Mouse (Mus musculus) intestine, embryonic 14.5 days (tissue): ENCODE results near the gene Trpv1. TPM values are rescaled to one million over a fixed set of nuclear protein-coding genes. Genes with fewer than 3 reads are reported as not detected.

Source experiments
- ATAC-seq: fragments of 200-750 bp; cut with Nextera tagmentation; replicated peaks from 2 replicates; pipeline ENCODE4 v1.8.0; 2017; ENCODE audit warnings: low read depth, moderate number of reproducible peaks, moderate TSS enrichment, moderate library complexity; ENCODE audit not compliant: low FRiP score, low TSS enrichment
- DNase-seq: peaks from one replicate; pipeline ENCODE4 v3.0.0-alpha.2; 2018; ENCODE audit warnings: low spot score
- H3K27ac ChIP-seq: fragments of 300-500 bp; sonication (generic); 2 replicates; pipeline ENCODE4 v1.5.1; 2014; ENCODE audit warnings: low read depth, mild to moderate bottlenecking, control low read depth
- H3K27me3 ChIP-seq: fragments of 300-500 bp; sonication (generic); replicated peaks from 2 replicates; pipeline ENCODE4 v1.6.1; 2014; ENCODE audit warnings: low read length, control low read depth; ENCODE audit not compliant: control insufficient read depth, insufficient read depth
- H3K36me3 ChIP-seq: fragments of 300-500 bp; sonication (generic); 2 replicates; pipeline ENCODE4 v1.6.1; 2014; ENCODE audit warnings: low read length, control low read depth; ENCODE audit not compliant: control insufficient read depth, insufficient read depth
- H3K4me1 ChIP-seq: fragments of 300-500 bp; sonication (generic); replicated peaks from 2 replicates; pipeline ENCODE4 v1.6.1; 2014; ENCODE audit warnings: low read length, control low read depth, mixed read lengths; ENCODE audit not compliant: control insufficient read depth, insufficient read depth
- H3K4me2 ChIP-seq: fragments of 300-500 bp; sonication (generic); 2 replicates; pipeline ENCODE4 v1.6.1; 2014; ENCODE audit warnings: low read length
- H3K4me3 ChIP-seq: fragments of 300-500 bp; sonication (generic); 2 replicates; pipeline ENCODE4 v1.5.1; 2014; ENCODE audit warnings: low read depth, low read length, control low read depth, mixed read lengths
- H3K9ac ChIP-seq: fragments of 300-500 bp; sonication (generic); 2 replicates; pipeline ENCODE4 v1.6.1; 2014; ENCODE audit warnings: mild to moderate bottlenecking, low read length
- H3K9me3 ChIP-seq: fragments of 300-500 bp; sonication (generic); 2 replicates; pipeline ENCODE4 v1.6.1; 2016; ENCODE audit warnings: low read length, control low read depth; ENCODE audit not compliant: control insufficient read depth
- WGBS: fragments of 180-500 bp; shearing (Covaris S2); extraction: QIAGEN DNeasy Blood & Tissue Kit; methylation state at CpG from one replicate; pipeline ENCODE4 v1.1.7; 2014; 5-methylcytosine and 5-hydroxymethylcytosine counted together
- polyA plus RNA-seq: library from polyadenylated mRNA; unstranded; fragments of >200 nt; fragmentation: Nextera tagmentation; extraction: Ambion mirVana; gene quantifications from 2 replicates; pipeline ENCODE4 v1.2.1, GENCODE M21; 2014

Gene Trpv1
- polyA plus RNA-seq, 1 experiment from 2014 or later: 0.07 TPM

- Histone ChIP-seq H3K36me3 (no peaks in the 10 kb centered on the region), H3K9ac (no peak overlapping the region), H3K4me3 (no peak overlapping the region), H3K27me3 (no peaks in the 10 kb centered on the region), H3K4me1 (no peaks in the 10 kb centered on the region), H3K4me2 (no peak overlapping the region), H3K27ac (no peak overlapping the region), H3K9me3 (no peaks in the 10 kb centered on the region)
- 25% methylated on average over 5 of the region's 5 CpGs for WGBS
- ATAC-seq: no peak
- no peak for DNase-seq
Measured at GRCm38 (mm10) chr11:73222846-73223245, 11.2 kb upstream of the Trpv1 start.

GRCm38 (mm10) chr11:73223966-73224365, 10.1 kb upstream of the Trpv1 start:
- DNase-seq: no peak
- 78% methylated on average over 2 of the region's 2 CpGs for WGBS
- Histone ChIP-seq H3K9me3 (no peaks in the 10 kb centered on the region), H3K27ac (no peak overlapping the region), H3K27me3 (no peaks in the 10 kb centered on the region), H3K9ac (no peak overlapping the region), H3K36me3 (no peaks in the 10 kb centered on the region), H3K4me3 (no peak overlapping the region), H3K4me2 (no peak overlapping the region), H3K4me1 (no peaks in the 10 kb centered on the region)
- no peak for ATAC-seq

GRCm38 (mm10) chr11:73225856-73226255, 8.2 kb upstream of the Trpv1 start:
- no peak for ATAC-seq
- 89% methylated on average over 6 of the region's 6 CpGs for WGBS
- H3K27me3 ChIP-seq: no peaks in the 10 kb centered on the region

DNA sequence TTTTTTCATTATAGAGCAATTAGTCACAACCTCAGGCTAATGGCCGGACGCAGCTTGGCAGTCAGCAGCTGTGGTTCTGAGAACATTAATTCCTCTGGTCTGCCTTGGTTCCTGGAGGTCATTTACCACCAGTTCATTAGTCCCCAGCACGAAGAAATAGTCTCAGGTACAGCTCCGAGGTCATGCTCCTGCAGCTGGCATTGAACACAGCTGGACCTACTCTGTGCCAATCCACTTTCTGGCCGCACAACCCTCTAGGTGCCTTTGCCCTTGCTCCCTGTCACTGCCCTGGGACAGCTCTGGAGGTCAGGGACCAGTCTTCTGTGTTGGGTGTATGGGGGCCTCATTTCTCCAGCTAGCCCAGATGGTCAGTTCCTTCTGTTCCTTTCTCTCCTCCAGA, 5.2 kb upstream of the Trpv1 start:
- ATAC-seq: no peak
- 84% methylated on average over 5 of the region's 5 CpGs for WGBS
- no peak overlapping the region for H3K4me2 ChIP-seq
- H3K27ac ChIP-seq: no peak overlapping the region
- H3K4me3 ChIP-seq: no peak overlapping the region
- no peaks in the 10 kb centered on the region for H3K9me3 ChIP-seq
- no peak overlapping the region for H3K9ac ChIP-seq
- H3K4me1 ChIP-seq: no peaks in the 10 kb centered on the region
- no peaks in the 10 kb centered on the region for H3K27me3 ChIP-seq
- no peak for DNase-seq
- H3K36me3 ChIP-seq: no peaks in the 10 kb centered on the region

More at GRCm38 (mm10) chr11:73225856-73226255, 8.2 kb upstream of the Trpv1 start:
- H3K4me3 ChIP-seq: no peak overlapping the region
- no peaks in the 10 kb centered on the region for H3K4me1 ChIP-seq
- no peak overlapping the region for H3K9ac ChIP-seq
- no peaks in the 10 kb centered on the region for H3K36me3 ChIP-seq
- H3K9me3 ChIP-seq: no peaks in the 10 kb centered on the region
- no peak overlapping the region for H3K27ac ChIP-seq
- H3K4me2 ChIP-seq: no peak overlapping the region
- no peak for DNase-seq

DNA sequence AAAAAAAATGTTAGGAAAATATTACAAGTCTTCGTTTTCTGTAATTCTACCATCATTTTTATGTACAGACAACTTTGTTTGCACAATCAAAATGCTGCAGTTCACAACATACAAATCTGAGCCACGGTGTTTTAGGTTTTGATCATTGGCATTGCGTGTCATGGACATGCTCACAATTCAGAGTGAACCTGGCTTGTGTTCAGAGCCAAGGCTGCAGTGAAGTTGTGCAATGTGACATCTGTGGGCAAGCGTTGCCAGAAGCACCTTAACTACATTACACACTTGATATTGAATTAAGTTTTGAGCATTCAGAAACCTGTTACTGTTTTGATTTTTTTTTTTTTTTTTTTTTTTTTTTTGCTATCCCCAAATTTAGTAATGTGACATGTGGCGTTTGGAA, 4.0 kb upstream of the Trpv1 start:
- Histone ChIP-seq H3K4me2 (no peak overlapping the region), H3K27ac (no peak overlapping the region), H3K4me3 (no peak overlapping the region), H3K4me1 (no peaks in the 10 kb centered on the region), H3K9ac (no peak overlapping the region), H3K27me3 (no peaks in the 10 kb centered on the region), H3K36me3 (no peaks in the 10 kb centered on the region), H3K9me3 (no peaks in the 10 kb centered on the region)
- no peak for ATAC-seq
- no peak for DNase-seq
- WGBS: 88% methylated on average over 5 of the region's 5 CpGs

DNA sequence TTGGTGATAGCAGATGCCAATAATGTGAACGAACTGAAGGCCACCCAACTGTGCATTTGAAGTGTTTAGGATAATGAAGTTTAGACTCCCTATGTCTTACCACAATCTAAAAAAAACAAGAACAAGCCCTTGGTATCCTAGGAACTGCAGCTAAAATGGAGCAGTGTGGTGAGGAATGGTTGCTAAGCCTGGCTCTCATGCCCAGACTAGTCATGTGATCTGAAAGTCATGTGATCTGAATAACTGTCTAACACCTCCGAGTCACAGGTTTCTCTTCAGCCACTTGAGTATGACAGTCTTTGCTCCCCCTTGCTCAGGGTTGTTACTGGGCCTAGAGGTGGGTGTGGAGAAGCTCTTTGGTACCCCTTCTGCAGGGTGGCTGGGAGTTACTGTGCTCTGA, 1.6 kb upstream of the Trpv1 start:
- Histone ChIP-seq H3K4me2 (no peak overlapping the region), H3K27me3 (no peaks in the 10 kb centered on the region), H3K36me3 (no peaks in the 10 kb centered on the region), H3K4me3 (no peak overlapping the region), H3K9ac (no peak overlapping the region), H3K4me1 (no peaks in the 10 kb centered on the region; the same call in 1 of the 2 replicates), H3K9me3 (no peaks in the 10 kb centered on the region), H3K27ac (no peak overlapping the region)
- DNase-seq (no peak), ATAC-seq (no peak)
- 75% methylated on average over 2 of the region's 2 CpGs for WGBS

DNA sequence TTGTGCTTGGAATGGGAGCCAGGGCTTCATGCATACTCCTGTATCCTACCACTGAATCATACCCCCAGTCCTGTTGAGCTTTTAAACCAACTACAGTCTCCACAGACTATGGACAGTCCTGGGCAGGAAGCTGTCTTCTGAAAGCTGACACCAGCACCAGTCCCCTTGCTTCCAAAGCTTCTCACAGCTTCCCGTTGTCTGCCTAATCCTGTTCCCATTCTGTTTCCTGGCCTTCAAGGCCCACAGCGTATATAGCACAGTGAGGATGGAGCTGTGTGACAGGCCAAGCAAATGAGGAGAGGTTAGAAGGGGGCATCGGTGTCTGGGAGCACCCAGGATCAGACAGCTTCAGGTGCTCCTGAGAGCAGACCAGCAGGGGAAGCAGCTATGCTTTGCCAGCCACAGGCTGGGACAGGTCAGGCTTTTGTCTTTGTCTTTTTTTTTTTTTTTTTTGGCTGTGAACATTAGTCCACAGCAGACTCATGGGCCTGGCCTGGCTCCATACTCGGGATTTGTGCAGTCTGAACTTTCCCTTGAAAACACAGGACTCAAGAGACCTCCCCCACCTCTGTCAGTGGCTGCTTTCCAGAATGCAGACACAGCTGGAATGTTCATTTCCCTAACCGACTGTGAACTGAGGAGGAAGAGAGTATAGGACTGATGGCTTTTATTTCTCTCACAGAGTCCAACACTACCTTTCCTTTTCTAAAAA, 2.1 kb downstream of the Trpv1 start:
- peak overlapping the region; percentile 79 for H3K27ac ChIP-seq
- peak; percentile 65 for DNase-seq

GRCm38 (mm10) chr11:73236731-73237130, 2.6 kb downstream of the Trpv1 start:
- Histone ChIP-seq H3K4me3 (no peak overlapping the region), H3K27me3 (no peaks in the 10 kb centered on the region), H3K9me3 (no peaks in the 10 kb centered on the region), H3K27ac (peak overlapping the region; percentile 79; the same call in 1 of the 2 replicates), H3K4me1 (no peaks in the 10 kb centered on the region; the same call in 1 of the 2 replicates), H3K36me3 (no peaks in the 10 kb centered on the region), H3K4me2 (no peak overlapping the region), H3K9ac (no peak overlapping the region)
- DNase-seq (no peak), ATAC-seq (no peak)
- 66% methylated on average over 3 of the region's 3 CpGs for WGBS

More for the DNA sequence above, 2.1 kb downstream of the Trpv1 start:
- peak; percentile 67 for ATAC-seq
- H3K9me3 ChIP-seq: no peaks in the 10 kb centered on the region
- H3K36me3 ChIP-seq: no peaks in the 10 kb centered on the region
- H3K27me3 ChIP-seq: no peaks in the 10 kb centered on the region
- 14% methylated on average over 5 of the region's 5 CpGs for WGBS
- H3K4me3 ChIP-seq: no peak overlapping the region
- no peaks in the 10 kb centered on the region; the same call in 1 of the 2 replicates for H3K4me1 ChIP-seq
- H3K4me2 ChIP-seq: no peak overlapping the region
- no peak overlapping the region for H3K9ac ChIP-seq

GRCm38 (mm10) chr11:73242199-73242598, 8.1 kb downstream of the Trpv1 start:
- Histone ChIP-seq H3K27ac (no peak overlapping the region), H3K9me3 (no peaks in the 10 kb centered on the region), H3K9ac (no peak overlapping the region), H3K4me2 (no peak overlapping the region), H3K36me3 (no peaks in the 10 kb centered on the region), H3K4me1 (no peaks in the 10 kb centered on the region), H3K4me3 (no peak overlapping the region), H3K27me3 (no peaks in the 10 kb centered on the region)
- 81% methylated on average over 6 of the region's 6 CpGs for WGBS
- no peak for DNase-seq
- no peak for ATAC-seq
